Mouse (Mus musculus) MEL (cell line): ENCODE results near the gene Ppl.

Experiments used
- CTCF ChIP-seq, 3 experiments: IDR thresholded peaks in 2 of 3; conservative IDR thresholded peaks in 1 of 3; 2 replicates each; pipeline ENCODE4 v1.5.1; 2011 to 2012; ENCODE audit warnings: low read length in 3 of 3, low read depth in 2 of 3, mild to moderate bottlenecking in 2 of 3, improper control_type of control experiment in 1 of 3, inconsistent platforms in 1 of 3, mixed read lengths in 1 of 3, moderate library complexity in 1 of 3; ENCODE audit not compliant: control insufficient read depth in 1 of 3, insufficient read depth in 1 of 3, poor library complexity in 1 of 3, severe bottlenecking in 1 of 3
- HCFC1 ChIP-seq: IDR thresholded peaks from 2 replicates; pipeline ENCODE4 v1.6.1; 2012; ENCODE audit warnings: low read depth, mild to moderate bottlenecking, inconsistent platforms, low read length, improper control_type of control experiment, moderate library complexity
- MAFK ChIP-seq: IDR thresholded peaks from 2 replicates; pipeline ENCODE4 v1.6.1; 2011; ENCODE audit warnings: low read depth, mild to moderate bottlenecking, low read length, improper control_type of control experiment, borderline replicate concordance
- MEF2A ChIP-seq: IDR thresholded peaks from 2 replicates; pipeline ENCODE4 v1.6.1; 2014; ENCODE audit warnings: low read depth, mild to moderate bottlenecking, inconsistent platforms, low read length, improper control_type of control experiment; ENCODE audit not compliant: poor library complexity, insufficient replicate concordance, severe bottlenecking; ENCODE audit errors: extremely low read depth
- POLR2A ChIP-seq, 2 experiments: IDR thresholded peaks; 2 replicates each; pipeline ENCODE4 v1.6.1; 2011 to 2012; ENCODE audit warnings: low read length in 2 of 2, mild to moderate bottlenecking in 2 of 2, control low read depth in 1 of 2, improper control_type of control experiment in 1 of 2, low read depth in 1 of 2, moderate library complexity in 1 of 2; ENCODE audit not compliant: control insufficient read depth in 1 of 2, insufficient read depth in 1 of 2, poor library complexity in 1 of 2
- POLR2AphosphoS2 ChIP-seq: IDR thresholded peaks from 2 replicates; pipeline ENCODE4 v1.6.1; 2011; ENCODE audit warnings: low read length, improper control_type of control experiment
- SMC3 ChIP-seq: IDR thresholded peaks from 2 replicates; pipeline ENCODE4 v1.6.1; 2011; ENCODE audit warnings: low read depth, low read length, improper control_type of control experiment
- TBP ChIP-seq: IDR thresholded peaks from 2 replicates; pipeline ENCODE4 v1.8.0; 2011; ENCODE audit warnings: low read depth, low read length, improper control_type of control experiment
- ZKSCAN1 ChIP-seq: IDR thresholded peaks from 2 replicates; pipeline ENCODE4 v1.6.1; 2012; ENCODE audit warnings: low read depth, mild to moderate bottlenecking, inconsistent platforms, low read length, improper control_type of control experiment, moderate library complexity
- ZNF384 ChIP-seq: IDR thresholded peaks from 2 replicates; pipeline ENCODE4 v1.6.1; 2012; ENCODE audit warnings: low read depth, mild to moderate bottlenecking, inconsistent platforms, low read length, improper control_type of control experiment

DNA sequence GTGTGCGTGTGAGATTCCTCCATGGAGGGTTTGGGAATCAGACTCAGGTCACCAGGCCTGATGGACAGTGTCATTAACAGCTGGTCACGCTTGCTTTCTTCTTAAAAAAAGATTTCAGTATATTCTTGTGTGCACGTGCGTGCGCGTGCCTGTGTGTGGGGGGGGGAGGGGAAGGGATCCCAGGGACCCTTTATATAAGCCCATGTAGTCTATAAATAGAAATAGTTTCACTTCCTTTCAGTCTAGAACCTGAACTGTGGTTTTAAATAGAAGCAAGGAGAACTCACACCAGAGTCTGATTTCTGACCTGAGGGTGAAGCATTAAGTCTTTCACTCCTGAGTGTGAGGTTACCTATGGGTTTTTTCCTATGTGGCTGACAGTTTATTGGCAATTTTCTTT lies 32.1 kb upstream of the Ppl start:
- no peak for TF ChIP-seq POLR2A (IDR thresholded peaks at IDR 0.05; ENCODE audit: control insufficient read depth in 1 of 2, insufficient read depth in 1 of 2, low read depth in 1 of 2, low read length in 2 of 2, poor library complexity in 1 of 2)
- TF ChIP-seq CTCF (IDR thresholded peaks at IDR 0.05 in 2 of 3, conservative IDR thresholded peaks at IDR 0.05 in 1 of 3; ENCODE audit: control insufficient read depth in 1 of 3, insufficient read depth in 1 of 3, low read depth in 2 of 3, low read length in 3 of 3, poor library complexity in 1 of 3, severe bottlenecking in 1 of 3): no peak
- no peak for TF ChIP-seq ZNF384
- no peak for TF ChIP-seq SMC3
- TF ChIP-seq POLR2AphosphoS2: no peak
- TF ChIP-seq TBP: no peak
- no peak for TF ChIP-seq MEF2A
- TF ChIP-seq HCFC1: no peak
- no peak for TF ChIP-seq MAFK
- TF ChIP-seq ZKSCAN1: no peak
